Mouse (Mus musculus): Measurements from ENCODE around the gene Ablim1.

Gene Ablim1

GRCm38 (mm10) chr19:57314346-57315012 is at the start of gene Ablim1:
TSS of gene Ablim1 (minus strand) at chr19:57314919.
- peak; percentile 65 for DNase-seq

DNA sequence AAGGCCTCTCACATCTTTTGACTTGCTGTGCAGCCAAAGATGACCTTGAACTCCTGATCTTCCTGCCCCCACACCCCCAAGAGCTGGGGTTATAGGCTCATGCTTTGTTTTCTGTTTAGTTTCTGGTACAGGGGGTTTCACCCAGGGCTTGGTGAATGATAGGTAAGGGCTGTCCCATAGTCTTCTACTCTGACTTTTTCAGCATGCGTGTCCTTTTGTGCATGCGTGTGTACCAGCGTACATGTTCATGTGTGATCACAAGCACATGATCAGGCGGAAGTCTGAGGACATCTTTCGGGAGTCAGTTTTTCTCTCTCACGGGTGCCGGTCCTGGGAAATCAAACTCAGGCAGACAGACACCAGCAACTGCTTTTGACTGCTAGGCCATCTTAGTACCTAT is 48.8 kb upstream of the Ablim1 start:
- DNase-seq: no peak

DNA sequence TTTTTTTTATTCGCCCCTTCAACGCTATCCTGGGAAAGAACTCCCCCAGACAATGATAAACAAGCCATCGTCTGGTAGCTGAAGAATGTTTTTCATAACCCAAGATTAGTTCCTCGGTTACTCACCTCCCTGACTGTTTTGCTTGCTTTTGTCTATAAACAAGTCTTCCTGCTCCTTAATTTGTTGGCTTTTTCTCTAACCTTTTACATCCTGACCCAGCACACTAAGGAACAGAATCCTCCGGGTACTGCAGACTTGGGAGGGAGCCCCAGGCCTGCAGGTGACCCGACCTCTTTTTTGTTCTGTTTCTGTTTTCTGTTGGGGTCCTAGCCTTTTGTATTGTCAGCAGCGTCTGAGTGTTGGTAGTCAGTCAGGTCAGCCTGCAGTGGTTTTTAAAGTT is 48.4 kb upstream of the Ablim1 start:
- DNase-seq: no peak

- peak; percentile 27 for DNase-seq
These were observed 47.9 kb upstream of the Ablim1 start for GRCm38 (mm10) chr19:57362586-57362985.

- no peak for DNase-seq
These were observed 47.2 kb upstream of the Ablim1 start for GRCm38 (mm10) chr19:57361939-57362307.

DNA sequence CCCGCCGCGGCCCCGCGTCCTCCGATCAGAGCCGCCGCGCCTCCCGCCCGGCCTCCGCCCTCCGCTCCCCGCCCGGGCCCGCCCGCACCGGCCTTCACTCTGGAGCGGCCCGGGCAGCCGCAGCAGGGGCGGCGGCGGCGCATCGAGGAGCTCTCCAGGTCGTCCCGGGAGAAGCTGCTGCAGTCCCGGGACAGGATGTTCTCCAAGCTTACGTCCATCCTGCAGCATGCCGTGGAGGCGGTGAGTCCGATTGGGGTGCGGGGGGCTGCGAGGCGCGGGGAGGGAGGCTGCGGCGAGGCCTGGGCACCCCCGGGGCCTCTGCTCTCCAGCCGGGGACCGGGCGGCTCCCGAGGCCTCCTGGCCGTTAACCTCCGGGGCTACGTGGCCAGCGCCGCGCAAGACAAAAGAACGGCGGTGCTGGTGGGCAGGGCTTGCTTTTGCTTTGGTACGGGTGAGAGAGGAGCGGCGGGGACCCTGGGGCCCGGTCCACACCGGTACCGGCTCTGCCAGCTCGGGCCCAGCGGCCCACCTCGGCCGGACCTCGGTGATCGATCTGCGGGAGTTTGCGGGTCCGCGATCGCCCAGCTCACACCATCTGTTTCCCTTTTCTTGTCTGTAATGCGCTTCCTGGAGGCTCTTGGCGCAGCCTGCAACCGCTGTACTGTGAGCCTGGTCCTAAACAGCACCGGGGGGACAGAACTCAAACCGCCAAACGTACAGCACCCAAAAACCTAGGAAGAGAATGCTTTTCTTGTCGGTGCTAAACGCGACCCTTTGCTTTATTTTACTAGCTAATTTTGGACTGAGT is 46.6 kb upstream of the Ablim1 start:
- DNase-seq: peak; percentile 72

DNA sequence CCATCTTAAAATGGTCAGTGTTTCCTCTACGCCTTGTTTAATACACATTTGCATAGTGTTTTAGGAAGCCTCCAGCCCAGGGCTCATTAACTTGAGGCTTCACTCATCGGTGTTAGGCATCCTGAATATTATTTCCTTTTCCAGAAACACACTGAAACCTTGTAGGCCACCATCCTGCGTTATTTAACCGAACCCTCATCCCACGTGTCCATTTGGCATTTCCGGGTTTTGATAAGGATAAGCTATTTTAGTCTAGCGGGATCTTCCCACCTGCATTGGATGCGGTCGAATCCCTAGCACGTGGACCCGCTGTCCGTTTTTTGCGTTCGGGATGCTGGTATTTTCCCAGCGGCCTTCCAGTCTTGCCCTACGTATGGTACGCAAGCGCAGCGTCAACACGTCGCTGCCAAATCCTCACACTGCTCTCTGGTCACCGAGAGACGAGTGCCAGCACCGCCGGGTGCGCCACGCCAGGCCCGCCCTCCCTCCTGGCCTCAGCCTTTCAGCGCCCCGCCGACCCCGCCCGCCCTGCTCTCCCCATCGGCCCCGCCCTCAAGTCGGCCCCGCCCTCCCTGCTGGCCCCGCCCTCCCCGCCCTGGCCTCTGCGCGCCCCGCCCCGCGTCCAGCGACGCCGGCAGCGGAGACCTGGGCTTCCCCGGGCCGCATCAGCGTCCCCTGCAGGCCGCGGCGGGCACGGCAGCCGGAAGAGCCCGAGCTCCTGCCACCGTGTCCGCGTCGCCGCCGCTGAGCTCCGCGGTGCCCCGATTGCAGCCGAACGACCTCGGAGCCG is 45.8 kb upstream of the Ablim1 start, which contains the start of gene Fam160b1:
TSS of gene Fam160b1 (plus strand) at position 340 of the 790 bp plus-strand sequence.
- peak; percentile 94 for DNase-seq

DNA sequence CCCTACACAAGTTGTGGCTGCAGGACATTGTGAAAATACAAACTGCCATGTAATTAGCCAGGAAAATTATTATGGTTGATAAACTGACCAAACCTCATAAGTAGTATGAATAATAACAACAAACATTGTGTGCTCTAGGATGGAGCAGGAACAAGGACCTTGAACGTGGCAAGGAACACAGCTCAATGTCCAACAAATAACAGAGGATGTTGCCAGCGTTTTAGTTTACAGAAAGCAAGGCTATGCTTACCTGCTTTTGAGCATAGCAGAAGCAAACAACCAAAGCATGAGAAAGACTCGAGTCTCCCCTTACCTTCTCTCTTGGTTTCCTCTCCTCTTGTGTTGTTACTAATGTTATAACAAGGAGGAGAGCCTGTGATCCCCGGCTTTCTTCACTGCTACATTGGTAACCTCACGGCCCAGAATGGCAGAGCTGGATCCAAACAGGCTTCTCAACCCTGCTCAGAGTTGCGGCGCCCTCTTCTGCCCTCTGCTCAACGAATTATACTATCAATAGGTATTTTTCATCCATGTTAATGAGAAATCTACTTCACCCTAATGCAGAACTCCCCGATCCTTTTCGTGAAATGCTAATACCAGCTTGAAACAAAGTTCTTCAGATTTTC is 45.1 kb upstream of the Ablim1 start:
- DNase-seq: peak; percentile 30

DNA sequence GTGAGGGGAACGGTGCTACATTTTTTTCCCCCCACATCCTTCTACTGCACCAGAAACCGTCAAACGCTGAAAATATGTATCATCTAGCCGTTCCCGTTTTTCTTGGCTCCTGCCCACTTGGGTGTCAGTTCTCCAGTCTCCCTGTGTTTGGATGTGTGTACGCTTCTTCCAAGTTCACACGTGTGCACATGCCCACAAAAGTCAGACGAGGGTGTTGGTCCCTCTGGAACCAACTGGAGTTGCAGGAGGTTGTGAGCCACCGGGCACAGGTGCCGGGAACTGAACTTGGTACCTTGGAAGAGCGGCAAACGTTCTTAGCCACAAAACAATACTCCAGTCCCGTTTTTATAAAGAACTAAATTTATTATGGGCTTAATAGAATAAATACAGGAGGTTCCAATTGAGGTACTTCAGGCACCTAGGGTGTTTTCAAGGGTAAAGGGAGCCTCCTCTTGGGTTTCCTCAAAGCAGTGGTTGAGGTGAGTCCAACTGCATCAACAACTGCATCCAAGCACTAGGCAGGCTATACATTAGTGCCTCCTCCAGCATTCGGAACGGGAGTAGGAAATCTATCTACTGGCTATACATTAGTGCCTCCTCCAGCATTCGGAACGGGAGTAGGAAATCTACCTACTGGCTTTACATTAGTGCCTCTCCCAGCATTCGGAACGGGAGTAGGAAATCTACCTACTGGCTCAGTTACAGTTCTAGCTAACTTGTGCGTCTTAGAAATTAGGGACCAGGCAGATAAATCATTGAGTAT is 44.3 kb upstream of the Ablim1 start:
- no peak for DNase-seq

GRCm38 (mm10) chr19:57358322-57358721 is 43.6 kb upstream of the Ablim1 start:
- DNase-seq: peak; percentile 56

DNA sequence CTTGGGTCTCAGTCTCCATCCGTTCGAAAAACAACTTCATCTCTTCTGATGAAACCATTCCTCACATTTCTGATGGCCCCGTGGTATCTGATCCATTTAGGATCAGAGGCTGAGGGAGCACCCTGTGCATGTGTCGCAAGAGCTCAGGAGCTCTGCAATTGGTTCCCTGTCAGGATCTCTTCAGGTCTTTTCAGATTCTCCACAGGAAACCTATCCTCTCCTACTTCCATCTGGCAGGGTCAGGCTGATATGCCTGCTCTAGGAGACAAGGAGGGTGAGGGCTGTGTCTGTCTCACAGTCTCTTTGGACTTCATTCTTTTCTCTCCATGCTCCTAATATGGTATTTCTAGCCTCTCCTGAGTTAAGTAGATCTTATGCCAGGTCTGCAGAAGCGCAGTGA is 43.1 kb upstream of the Ablim1 start:
- no peak for DNase-seq

DNA sequence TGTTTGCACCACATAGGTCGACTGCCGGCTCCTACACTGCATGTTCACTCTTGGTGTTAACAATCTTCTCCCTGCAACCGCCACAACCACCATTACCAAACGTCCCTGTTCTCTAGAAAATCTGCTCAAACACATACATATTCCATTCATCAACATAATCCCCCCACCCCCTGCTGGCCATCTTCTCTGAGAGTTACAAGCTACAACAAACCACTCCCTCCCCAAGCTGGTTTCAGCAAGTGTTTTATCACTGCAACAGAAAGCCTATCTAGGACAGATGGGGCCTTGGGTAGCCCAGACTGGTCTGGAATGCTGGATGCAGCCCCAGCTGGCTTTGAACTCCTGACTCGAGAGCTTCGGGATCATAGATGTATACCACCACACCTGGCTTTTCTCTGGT is 42.5 kb upstream of the Ablim1 start:
- no peak for DNase-seq

- DNase-seq: no peak
These were observed 41.6 kb upstream of the Ablim1 start for GRCm38 (mm10) chr19:57356273-57356672.

DNA sequence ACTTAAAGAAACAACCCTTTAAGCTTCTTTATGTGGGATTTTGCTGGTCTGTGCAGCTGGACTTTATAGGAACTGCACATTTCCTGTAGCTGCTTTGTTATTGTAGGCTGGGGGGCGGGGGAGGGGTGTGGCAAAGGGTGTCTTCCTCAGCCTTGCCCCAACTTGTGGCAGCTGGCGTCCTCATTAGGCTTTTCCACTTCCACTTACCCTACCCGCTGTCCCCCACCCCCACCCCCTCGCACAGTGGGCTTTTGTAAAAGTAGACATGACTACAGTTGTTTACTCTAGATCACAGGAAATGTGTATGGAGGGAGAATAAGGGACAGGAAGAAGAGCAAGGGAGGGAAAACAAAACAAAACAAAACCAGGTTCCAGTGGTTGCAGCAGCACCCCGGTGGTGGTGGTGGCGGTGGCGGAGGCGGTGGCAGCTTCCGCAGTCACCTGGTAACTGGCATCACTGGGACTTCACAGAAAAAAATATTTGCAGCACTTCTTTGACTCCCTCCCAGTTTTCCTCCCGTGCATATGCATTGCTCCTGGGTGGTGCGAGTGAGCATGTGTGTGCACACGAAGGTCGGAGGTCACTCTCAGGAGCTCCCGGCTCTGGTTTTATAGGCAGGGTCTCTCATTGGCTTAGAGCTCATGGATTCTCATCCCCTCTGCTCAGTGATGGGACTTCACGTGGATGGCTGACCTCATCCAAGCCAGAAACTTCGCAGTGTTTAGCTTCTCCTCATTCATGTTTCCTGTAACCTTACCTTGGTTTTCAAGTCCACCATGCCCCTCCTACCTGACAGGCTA is 40.9 kb upstream of the Ablim1 start:
- peak; percentile 34 for DNase-seq

DNA sequence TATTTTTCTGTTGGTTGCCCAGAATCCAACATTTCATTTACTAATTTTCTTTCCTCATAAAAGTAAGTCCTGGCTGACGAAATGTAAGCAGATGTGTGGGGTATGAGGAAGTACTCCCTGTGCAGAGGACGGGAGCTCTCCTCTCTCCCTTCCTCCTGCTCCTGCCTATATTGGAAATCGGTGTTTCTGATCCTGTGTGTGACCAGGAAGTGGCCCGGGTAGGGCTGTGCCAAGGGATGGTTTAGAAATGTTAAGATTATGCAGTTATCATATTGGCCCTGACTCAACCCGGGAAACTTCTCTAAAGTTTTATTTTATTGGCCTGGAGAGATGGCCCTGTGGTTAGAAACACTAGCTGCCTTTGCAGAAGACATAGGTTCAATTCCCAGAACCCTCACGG is 40.0 kb upstream of the Ablim1 start:
- no peak for DNase-seq

DNA sequence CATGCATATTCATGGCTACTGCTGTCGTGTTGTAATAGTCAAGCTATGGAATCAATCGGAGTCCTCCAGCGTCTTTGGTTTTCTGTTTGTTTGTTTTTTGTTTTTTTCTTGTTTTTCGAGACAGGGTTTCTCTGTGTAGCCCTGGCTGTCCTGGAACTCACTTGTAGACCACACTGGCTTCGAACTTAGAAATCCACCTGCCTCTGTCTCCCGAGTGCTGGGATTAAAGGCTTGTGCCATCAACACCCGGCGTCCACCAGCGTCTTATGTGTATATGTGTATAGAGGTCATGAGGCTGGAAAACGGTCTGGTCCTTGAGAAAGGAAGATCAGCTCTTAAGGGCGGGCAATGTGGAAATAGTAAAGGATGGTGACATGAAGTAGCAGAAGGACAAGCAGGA is 39.3 kb upstream of the Ablim1 start:
- DNase-seq: no peak

DNA sequence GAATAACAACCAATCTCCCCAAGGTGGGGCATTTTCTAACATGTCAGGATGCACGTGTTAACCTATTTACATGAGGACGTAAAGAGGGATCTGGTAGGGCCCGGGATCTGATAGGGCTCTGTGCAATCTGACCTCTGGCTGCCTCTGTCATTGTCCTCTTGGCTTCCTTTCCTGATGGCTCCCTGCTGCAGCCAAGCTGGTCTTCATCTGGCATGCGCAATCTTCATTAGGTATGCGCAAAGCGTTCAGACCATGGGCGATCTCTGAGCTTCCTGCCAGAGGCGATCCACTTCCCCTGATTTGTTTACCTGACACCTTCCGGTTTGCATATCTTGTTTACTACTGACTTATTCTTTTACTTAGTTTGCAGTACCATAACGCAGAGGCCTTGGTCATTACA is 38.5 kb upstream of the Ablim1 start:
- no peak for DNase-seq

DNA sequence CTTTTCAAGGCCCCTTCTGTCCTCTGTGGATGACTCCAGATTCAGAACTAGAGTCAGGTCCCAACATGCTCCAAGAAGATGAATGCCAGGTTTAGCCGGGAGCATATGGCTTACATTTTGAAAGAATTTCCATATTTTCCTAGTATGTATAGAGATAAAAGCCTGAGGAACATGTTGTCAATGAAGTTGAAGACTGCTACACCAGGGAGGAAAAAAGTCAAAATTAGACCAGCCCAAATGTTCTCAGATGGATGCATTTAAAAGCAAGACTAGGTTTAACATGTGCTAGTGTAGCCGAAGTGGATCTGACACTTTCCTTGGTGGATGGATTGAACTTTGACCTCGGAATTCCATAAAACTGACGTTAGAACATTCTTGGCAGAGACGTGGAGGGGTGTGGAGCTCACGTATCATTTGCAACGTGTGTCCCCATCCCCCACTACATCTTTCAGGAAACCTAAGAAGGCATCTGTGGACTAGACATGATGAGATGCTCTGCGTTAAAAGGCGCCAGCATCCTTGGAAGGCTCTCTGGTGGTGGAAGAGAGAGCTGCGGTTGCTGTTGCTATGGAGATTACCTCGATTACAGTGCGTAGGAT is 37.7 kb upstream of the Ablim1 start:
- peak; percentile 47 for DNase-seq

DNA sequence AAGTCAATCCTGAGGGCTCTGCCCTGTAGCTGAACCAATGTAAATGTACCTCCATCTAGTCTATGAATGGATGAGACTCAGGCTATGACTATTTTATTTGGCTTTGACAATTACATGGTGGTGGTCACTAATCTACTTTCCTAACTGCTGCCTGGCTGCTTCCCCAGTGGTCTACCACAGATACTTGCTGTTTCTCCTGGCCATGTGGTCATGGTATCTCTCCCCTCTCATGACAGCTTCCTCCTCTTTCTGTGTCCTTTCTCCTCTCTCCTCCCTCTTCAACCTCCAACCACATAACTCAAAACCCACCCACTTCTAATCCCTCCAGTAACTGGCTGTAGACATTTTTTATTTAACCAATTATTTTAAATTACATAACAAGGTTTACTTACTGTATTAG is 34.4 kb upstream of the Ablim1 start:
- DNase-seq: no peak

DNA sequence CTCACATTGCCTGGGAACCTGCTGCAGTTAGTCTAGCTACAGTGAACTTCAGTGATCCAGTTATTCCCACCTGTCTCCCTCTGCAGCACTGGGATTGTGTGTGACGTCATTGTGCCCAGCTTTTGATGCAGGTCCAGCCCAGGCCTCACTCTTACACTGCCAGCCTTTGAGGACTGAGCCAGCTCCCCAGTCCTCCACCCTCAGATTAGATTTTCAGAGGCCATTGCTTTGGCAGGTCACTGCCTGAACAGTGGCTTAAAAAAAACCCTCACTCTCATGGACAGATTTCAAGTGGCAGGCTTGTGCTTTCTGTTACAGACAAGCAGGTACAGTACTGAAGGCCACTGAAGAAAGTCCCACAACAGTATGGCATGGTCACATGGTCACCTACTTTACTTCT is 30.0 kb upstream of the Ablim1 start:
- DNase-seq: no peak

DNA sequence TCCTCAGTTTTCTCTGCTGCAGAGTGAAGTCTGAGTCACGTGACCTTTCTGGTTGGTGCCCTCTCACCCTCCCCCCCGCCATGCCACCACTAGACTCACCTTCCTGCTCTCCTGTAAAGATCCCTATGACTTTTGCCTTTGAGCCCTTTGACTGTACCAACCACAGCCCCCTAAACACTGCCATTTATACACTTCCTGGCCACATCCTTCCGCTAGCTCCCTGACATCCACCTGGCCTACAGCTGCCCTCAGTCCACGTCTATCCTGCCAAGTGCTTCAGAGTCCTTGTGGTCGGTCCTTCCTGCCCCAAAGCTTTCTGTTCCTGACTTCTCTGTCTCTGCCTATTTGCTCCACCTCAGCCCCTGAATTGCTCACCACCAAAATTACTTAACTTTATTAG is 29.1 kb upstream of the Ablim1 start:
- DNase-seq: no peak
